Mouse (Mus musculus) heart, adult 2 months (tissue): ENCODE results near the gene Glis2. TPM values are rescaled to one million over a fixed set of nuclear protein-coding genes. Genes with fewer than 3 reads are reported as not detected.
A peak's percentile ranks its signal among the peaks of the same experiment; 100 is the strongest.

Source experiments
- DNase-seq, 2 experiments: peaks; one replicate each; pipeline ENCODE4 v3.0.0; 2021
- H3K27ac ChIP-seq: fragments of 200-600 bp; 2 replicates; pipeline ENCODE4 v1.8.1; 2022
- H3K27me3 ChIP-seq: fragments of 200-500 bp; 2 replicates; pipeline ENCODE4 v1.6.1; 2012; ENCODE audit warnings: mild to moderate bottlenecking, low read length, inconsistent platforms, mixed read lengths; ENCODE audit not compliant: control insufficient read depth, insufficient read depth
- H3K36me3 ChIP-seq: fragments of 200-500 bp; 2 replicates; pipeline ENCODE4 v1.6.1; 2012; ENCODE audit warnings: low read length, inconsistent platforms; ENCODE audit not compliant: control insufficient read depth, insufficient read depth
- H3K4me1 ChIP-seq: fragments of 200-500 bp; 2 replicates; pipeline ENCODE4 v1.6.1; 2011; ENCODE audit warnings: low read length; ENCODE audit not compliant: control insufficient read depth, insufficient read depth
- H3K4me3 ChIP-seq: fragments of 200-600 bp; 2 replicates; pipeline ENCODE4 v1.8.1; 2022
- H3K79me2 ChIP-seq: fragments of 200-500 bp; replicated peaks from 2 replicates; pipeline ENCODE4 v1.6.1; 2012; ENCODE audit warnings: mild to moderate bottlenecking, inconsistent platforms, low read length, moderate library complexity, mixed read lengths; ENCODE audit not compliant: control insufficient read depth, insufficient read depth
- H3K9ac ChIP-seq: fragments of 200-500 bp; 2 replicates; pipeline ENCODE4 v1.6.1; 2012; ENCODE audit warnings: low read depth, mild to moderate bottlenecking, control low read depth, inconsistent platforms, low read length, mixed read lengths
- CTCF ChIP-seq: fragments of 200-600 bp; IDR thresholded peaks from 2 replicates; pipeline ENCODE4 v1.8.1; 2022; ENCODE audit warnings: antibody characterized with exemption, mild to moderate bottlenecking, moderate library complexity
- EP300 ChIP-seq: fragments of 200-500 bp; IDR thresholded peaks from 2 replicates; pipeline ENCODE4 v1.6.1; 2011; ENCODE audit warnings: low read depth, low read length, control low read depth; ENCODE audit not compliant: insufficient read depth
- POLR2A ChIP-seq: fragments of 200-500 bp; IDR thresholded peaks from 2 replicates; pipeline ENCODE4 v1.6.1; 2011; ENCODE audit warnings: mild to moderate bottlenecking, low read depth, low read length, control low read depth; ENCODE audit not compliant: insufficient read depth
- whole genome bisulfite sequencing: fragments of 180-500 bp; shearing (Covaris S2); methylation state at CpG from one replicate; pipeline ENCODE4 v1.1.7; 2018; 5-methylcytosine and 5-hydroxymethylcytosine counted together
- intact Hi-C: fragments of 180-260 bp; cut with DNase I; formaldehyde crosslinking; loops from one replicate; pipeline ENCODE4 v1.15.1; 2025
- polyA plus RNA-seq: library from polyadenylated mRNA; depleted of rRNA; stranded (reverse); fragments of >200 nt; gene quantifications from 2 replicates; pipeline ENCODE4 v1.2.3, GENCODE M21; 2012
- total RNA-seq, 2 experiments: library from RNA; stranded (reverse); gene quantifications; 2 replicates each; pipeline ENCODE4 v1.2.3; 2021

The Glis2 gene
- total and polyA plus RNA-seq, 3 experiments: 10.0 to 17.3 (median 11.1) TPM

- TF ChIP-seq EP300: no peak
- no peak for TF ChIP-seq POLR2A
- no peak for TF ChIP-seq CTCF
- Histone ChIP-seq H3K4me1 (peaks cover 10% of the 10 kb centered on the region), H3K9ac (no peak overlapping the region), H3K27ac (peak overlapping the region; percentile 72), H3K36me3 (no peaks in the 10 kb centered on the region), H3K27me3 (no peaks in the 10 kb centered on the region), H3K79me2 (no peaks in the 10 kb centered on the region), H3K4me3 (no peak overlapping the region)
- 71% methylated on average over 9 of the region's 9 CpGs for WGBS
- intact Hi-C loops: no loop called here
- DNase-seq: peak in 1 of 2 experiments; percentile 18
These were observed 62.1 kb downstream of the Glis2 start for GRCm38 (mm10) chr16:4656571-4657081.

- Histone ChIP-seq H3K9ac (no peak overlapping the region), H3K4me3 (no peak overlapping the region)
These were observed 64.3 kb downstream of the Glis2 start for GRCm38 (mm10) chr16:4658781-4659245.

GRCm38 (mm10) chr16:4659326-4659725, 64.8 kb downstream of the Glis2 start:
- Histone ChIP-seq H3K4me3 (no peak overlapping the region), H3K4me1 (peaks cover 7% of the 10 kb centered on the region), H3K36me3 (no peaks in the 10 kb centered on the region), H3K27ac (peak overlapping the region; percentile 11; the same call in 1 of the 2 replicates), H3K27me3 (no peaks in the 10 kb centered on the region), H3K9ac (no peak overlapping the region), H3K79me2 (no peaks in the 10 kb centered on the region)
- 54% methylated on average over 2 of the region's 2 CpGs for WGBS
- intact Hi-C loops: no loop called here
- no peak for DNase-seq
- no peak for TF ChIP-seq EP300
- no peak for TF ChIP-seq POLR2A
- no peak for TF ChIP-seq CTCF

More at GRCm38 (mm10) chr16:4658781-4659245, 64.3 kb downstream of the Glis2 start:
- H3K27ac ChIP-seq: no peak overlapping the region; the same call in 1 of the 2 replicates
- 54% methylated on average over 11 of the region's 11 CpGs for WGBS
- H3K36me3 ChIP-seq: no peaks in the 10 kb centered on the region
- H3K4me1 ChIP-seq: peaks cover 7% of the 10 kb centered on the region
- H3K79me2 ChIP-seq: no peaks in the 10 kb centered on the region
- TF ChIP-seq POLR2A (no peak), CTCF (no peak), EP300 (no peak)
- H3K27me3 ChIP-seq: no peaks in the 10 kb centered on the region
- intact Hi-C loops: no loop called here
- peak; percentile 27 to 43 for DNase-seq

GRCm38 (mm10) chr16:4661605-4662004, 67.1 kb downstream of the Glis2 start:
- Histone ChIP-seq H3K4me3 (no peak overlapping the region), H3K9ac (no peak overlapping the region), H3K4me1 (no peaks in the 10 kb centered on the region; the same call in 1 of the 2 replicates), H3K27me3 (no peaks in the 10 kb centered on the region), H3K27ac (no peak overlapping the region), H3K36me3 (no peaks in the 10 kb centered on the region), H3K79me2 (no peaks in the 10 kb centered on the region)
- intact Hi-C loops: no loop called here
- DNase-seq: no peak
- TF ChIP-seq CTCF (no peak), EP300 (no peak), POLR2A (no peak)
- WGBS: 92% methylated on average over 2 of the region's 2 CpGs

- Histone ChIP-seq H3K4me3 (no peak overlapping the region), H3K27me3 (no peaks in the 10 kb centered on the region), H3K4me1 (no peaks in the 10 kb centered on the region; the same call in 1 of the 2 replicates), H3K79me2 (no peaks in the 10 kb centered on the region), H3K9ac (no peak overlapping the region), H3K27ac (no peak overlapping the region), H3K36me3 (no peaks in the 10 kb centered on the region)
- WGBS: 90% methylated on average over 2 of the region's 2 CpGs
- intact Hi-C loops: no loop called here
- TF ChIP-seq EP300 (no peak), POLR2A (no peak), CTCF (no peak)
- no peak for DNase-seq
These were observed 69.3 kb downstream of the Glis2 start for GRCm38 (mm10) chr16:4663806-4664205.

GRCm38 (mm10) chr16:4665726-4666125, 71.2 kb downstream of the Glis2 start:
- no peak overlapping the region for H3K9ac ChIP-seq
- no peak overlapping the region for H3K4me3 ChIP-seq
- WGBS: 89% methylated on average over 2 of the region's 2 CpGs
- TF ChIP-seq CTCF: no peak
- no peak for TF ChIP-seq EP300
- no peak for TF ChIP-seq POLR2A
- no peaks in the 10 kb centered on the region for H3K36me3 ChIP-seq
- no peak overlapping the region for H3K27ac ChIP-seq
- no peak for DNase-seq
- intact Hi-C loops: loop anchor here (5.0 kb wide), 2 partner anchors 98 to 113 kb away; no protein-coding TSS in a partner anchor
- H3K79me2 ChIP-seq: no peaks in the 10 kb centered on the region
- H3K4me1 ChIP-seq: no peaks in the 10 kb centered on the region; the same call in 1 of the 2 replicates
- H3K27me3 ChIP-seq: no peaks in the 10 kb centered on the region
